ENCODE assay signal across 16 mouse cellular contexts in genomic region chr13:98700661-98701308, GRCm38 (mm10). TPM values are rescaled to one million over a fixed set of nuclear protein-coding genes. Genes with fewer than 3 reads are reported as not detected.
A peak's percentile ranks its signal among the peaks of the same experiment; 100 is the strongest.
DNase-seq lines count a peak whose midpoint lies in the region; ATAC-seq lines count a peak whose summit lies in the region.
"Had no signal": no experiment of that assay in that cellular context is flagged by ENCODE, and none has a peak within 500 bp of the region (broad histone marks: within the 10 kb centered on the region; RNA-seq: fewer than 3 reads in every experiment).

No protein-coding gene starts in this region.

- H3K4me1 ChIP-seq in kidney, embryonic 14.5 days (ENCODE audit: control insufficient read depth, insufficient read depth, low read length): no peaks in the 10 kb centered on the region
- peaks cover 22% of the 10 kb centered on the region for H3K4me1 ChIP-seq in lung, embryonic 16.5 days (replicated peaks; ENCODE audit: control insufficient read depth, insufficient read depth, low read length)
- peaks cover 29% of the 10 kb centered on the region for H3K4me1 ChIP-seq in intestine, embryonic 15.5 days (replicated peaks)
- peaks cover 9% of the 10 kb centered on the region; the same call in 1 of the 2 replicates for H3K4me1 ChIP-seq in stomach, embryonic 15.5 days
- H3K4me1 ChIP-seq: hindbrain, embryonic 15.5 days had no signal

- H3K4me3 ChIP-seq in kidney, embryonic 14.5 days (ENCODE audit: low read length): no peak overlapping the region
- no peak overlapping the region for H3K4me3 ChIP-seq in lung, embryonic 16.5 days (ENCODE audit: low read length)
- no peak overlapping the region for H3K4me3 ChIP-seq in intestine, embryonic 15.5 days (replicated peaks)
- no peak overlapping the region for H3K4me3 ChIP-seq in stomach, embryonic 15.5 days (replicated peaks)
- H3K4me3 ChIP-seq: forebrain, embryonic 12.5 days; heart, adult 2 months; hindbrain, embryonic 15.5 days had no signal

- WGBS in kidney, embryonic 14.5 days: 69% methylated on average over 10 of the region's 10 CpGs
- 39% methylated on average over 10 of the region's 10 CpGs for WGBS in lung, embryonic 16.5 days
- WGBS in intestine, embryonic 15.5 days: 39% methylated on average over 10 of the region's 10 CpGs
- 36% methylated on average over 10 of the region's 10 CpGs for WGBS in stomach, embryonic 15.5 days

- no peak for DNase-seq in kidney, adult 9 months
- no peak for DNase-seq in lung, postnatal 25 days (ENCODE audit: low spot score)
- no peak for DNase-seq in embryo, embryonic 9.5 days (ENCODE audit: extremely low spot score)
- DNase-seq: adrenal gland, adult 2 months; cerebellum, adult 11-12 months; heart, postnatal 14 days; kidney, postnatal 4 days had no signal

- no peaks in the 10 kb centered on the region for H3K27me3 ChIP-seq in kidney, embryonic 14.5 days (ENCODE audit: control insufficient read depth, insufficient read depth, low read length)
- no peaks in the 10 kb centered on the region for H3K27me3 ChIP-seq in lung, embryonic 16.5 days (ENCODE audit: control insufficient read depth, insufficient read depth, low read depth, low read length)
- no peaks in the 10 kb centered on the region for H3K27me3 ChIP-seq in intestine, embryonic 15.5 days (replicated peaks)
- H3K27me3 ChIP-seq in stomach, embryonic 15.5 days (replicated peaks): no peaks in the 10 kb centered on the region; the same call in 1 of the 2 replicates

- peak overlapping the region; percentile 38; the same call in 1 of the 2 replicates for H3K27ac ChIP-seq in kidney, embryonic 14.5 days (ENCODE audit: low read depth, low read length)
- H3K27ac ChIP-seq in lung, embryonic 16.5 days (ENCODE audit: low read length): peak overlapping the region; percentile 97
- H3K27ac ChIP-seq in intestine, embryonic 15.5 days: peak overlapping the region; percentile 88
- H3K27ac ChIP-seq in stomach, embryonic 15.5 days: peak overlapping the region; percentile 77
- H3K27ac ChIP-seq: forebrain, embryonic 12.5 days; heart, adult 2 months; hindbrain, embryonic 15.5 days had no signal

- H3K9ac ChIP-seq in kidney, embryonic 14.5 days (ENCODE audit: low read depth, low read length): no peak overlapping the region
- H3K9ac ChIP-seq in lung, embryonic 16.5 days (ENCODE audit: low read length): peak overlapping the region; percentile 47
- H3K9ac ChIP-seq in intestine, embryonic 15.5 days: no peak overlapping the region
- no peak overlapping the region for H3K9ac ChIP-seq in stomach, embryonic 15.5 days
- H3K9ac ChIP-seq: forebrain, embryonic 12.5 days; hindbrain, embryonic 15.5 days had no signal

- H3K36me3 ChIP-seq in kidney, embryonic 14.5 days (ENCODE audit: control insufficient read depth, insufficient read depth, low read length): no peaks in the 10 kb centered on the region
- H3K36me3 ChIP-seq in lung, embryonic 16.5 days (ENCODE audit: control insufficient read depth, insufficient read depth, low read length): no peaks in the 10 kb centered on the region
- no peaks in the 10 kb centered on the region for H3K36me3 ChIP-seq in intestine, embryonic 15.5 days
- no peaks in the 10 kb centered on the region for H3K36me3 ChIP-seq in stomach, embryonic 15.5 days
- H3K36me3 ChIP-seq: forebrain, embryonic 12.5 days; hindbrain, embryonic 15.5 days had no signal

- H3K4me2 ChIP-seq in kidney, embryonic 14.5 days (replicated peaks; ENCODE audit: low read depth, low read length): no peak overlapping the region
- H3K4me2 ChIP-seq in lung, embryonic 16.5 days (ENCODE audit: low read depth, low read length): 0 out of 2 replicates have a peak overlapping the region, but pooled peaks have one; percentile 8
- peak overlapping the region; percentile 38 for H3K4me2 ChIP-seq in intestine, embryonic 15.5 days (replicated peaks)
- peak overlapping the region; percentile 21 for H3K4me2 ChIP-seq in stomach, embryonic 15.5 days
- H3K4me2 ChIP-seq: forebrain, embryonic 12.5 days; hindbrain, embryonic 15.5 days; midbrain, embryonic 11.5 days had no signal

- H3K9me3 ChIP-seq in kidney, embryonic 14.5 days (ENCODE audit: control insufficient read depth, low read length): no peaks in the 10 kb centered on the region
- H3K9me3 ChIP-seq in lung, embryonic 16.5 days (ENCODE audit: control insufficient read depth, low read length): no peaks in the 10 kb centered on the region
- no peaks in the 10 kb centered on the region for H3K9me3 ChIP-seq in intestine, embryonic 15.5 days
- no peaks in the 10 kb centered on the region for H3K9me3 ChIP-seq in stomach, embryonic 15.5 days
- H3K9me3 ChIP-seq: forebrain, embryonic 12.5 days; hindbrain, embryonic 15.5 days had no signal

- ATAC-seq in kidney, embryonic 14.5 days (ENCODE audit: low FRiP score, low TSS enrichment): no peak
- peak; percentile 43 for ATAC-seq in lung, embryonic 16.5 days (ENCODE audit: low read depth)
- peak; percentile 31 for ATAC-seq in intestine, embryonic 15.5 days
- peak; percentile 23; the same call in 1 of the 2 replicates for ATAC-seq in stomach, embryonic 15.5 days (ENCODE audit: insufficient read depth, low FRiP score, low read depth)

RNA-seq across cellular contexts. Expression of gene Tmem171, which starts 6.2 kb away (rescaled TPM):
- polyA plus RNA-seq in kidney, embryonic 14.5 days (2014; fragmentation: Nextera tagmentation; extraction: Ambion mirVana): 3.6 and 4.3 TPM in 2 replicates
- polyA plus RNA-seq in lung, embryonic 16.5 days (2015; fragmentation: Nextera tagmentation; extraction: Ambion mirVana): 24.0 and 27.5 TPM in 2 replicates
- 28.9 and 31.8 TPM in 2 replicates for polyA plus RNA-seq in intestine, embryonic 15.5 days (2015; fragmentation: Nextera tagmentation; extraction: Ambion mirVana)
- 8.4 and 13.7 TPM in 2 replicates for polyA plus RNA-seq in stomach, embryonic 15.5 days (2015; fragmentation: Nextera tagmentation; extraction: Ambion mirVana)
- polyA plus RNA-seq: forebrain, embryonic 12.5 days; hindbrain, embryonic 15.5 days; midbrain, embryonic 11.5 days; neural tube, embryonic 14.5 days had no signal

Comparison
In these comparisons a context has a peak if more than half of its experiments do, and no peak if none do; other contexts are left out.
1. H3K27ac ChIP-seq: peak in every context shown above with its lines; median percentile 97 in lung, embryonic 16.5 days; 88 in intestine, embryonic 15.5 days; 77 in stomach, embryonic 15.5 days; 38 in kidney, embryonic 14.5 days.